Mouse (Mus musculus) brown adipose tissue, adult 24 weeks (tissue): ENCODE data around the gene St3gal5. TPM values are rescaled to one million over a fixed set of nuclear protein-coding genes. Genes with fewer than 3 reads are reported as not detected.

Source experiments
- H3K27ac ChIP-seq: fragments of 200-500 bp; replicated peaks from 2 replicates; pipeline ENCODE4 v1.5.1; 2012; ENCODE audit warnings: low read depth, mild to moderate bottlenecking, low read length
- H3K4me1 ChIP-seq: fragments of 200-500 bp; 2 replicates; pipeline ENCODE4 v1.6.1; 2012; ENCODE audit warnings: low read length, mixed read lengths; ENCODE audit not compliant: control insufficient read depth, insufficient read depth, insufficient read length
- H3K4me3 ChIP-seq: fragments of 200-500 bp; 2 replicates; pipeline ENCODE4 v1.5.1; 2012; ENCODE audit warnings: low read depth, mild to moderate bottlenecking, low read length, moderate library complexity; ENCODE audit not compliant: insufficient read depth
- polyA plus RNA-seq: library from polyadenylated mRNA; stranded (reverse); fragments of >200 nt; gene quantifications from 2 replicates; pipeline ENCODE4 v1.2.4, GENCODE M21; 2012; ENCODE audit not compliant: missing spikeins, insufficient read depth, insufficient read length

St3gal5 gene
- polyA plus RNA-seq, 1 experiment = 69.6 TPM

DNA sequence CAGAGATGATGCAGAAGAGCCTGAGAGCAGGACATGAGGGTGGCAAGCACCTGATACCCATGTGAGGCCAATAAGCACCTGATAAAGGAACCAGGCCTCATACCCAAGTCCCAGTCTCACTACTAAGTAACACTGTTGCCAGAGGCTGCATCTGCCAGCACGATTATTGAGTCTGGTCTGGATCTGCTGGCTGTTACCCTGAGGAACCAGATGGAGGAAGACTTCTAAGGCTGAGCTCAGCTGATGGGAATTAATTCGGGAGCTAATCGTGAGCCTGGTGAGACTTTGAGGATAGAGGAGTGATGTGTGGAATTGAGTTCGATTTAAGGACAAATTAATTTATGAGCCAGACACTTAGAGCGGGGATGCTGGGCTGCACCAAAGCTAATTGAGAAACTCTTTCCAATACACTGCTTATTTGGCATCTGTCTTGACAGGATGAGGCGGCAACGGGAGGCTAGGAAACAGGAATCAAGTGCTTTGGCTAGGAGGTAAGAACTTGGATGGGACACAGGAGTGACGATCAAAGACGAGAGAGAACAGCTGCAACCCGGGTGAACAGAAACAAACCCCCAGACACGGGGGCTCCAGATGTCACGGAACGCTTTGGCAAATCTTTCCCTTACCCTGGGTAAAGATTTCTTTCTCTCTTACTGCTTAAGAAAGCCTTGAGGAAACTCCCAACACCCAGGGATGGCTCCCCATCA is 15.9 kb upstream of the St3gal5 start:
- Histone ChIP-seq H3K4me3 (no peak overlapping the region), H3K27ac (no peak overlapping the region), H3K4me1 (no peaks in the 10 kb centered on the region)

DNA sequence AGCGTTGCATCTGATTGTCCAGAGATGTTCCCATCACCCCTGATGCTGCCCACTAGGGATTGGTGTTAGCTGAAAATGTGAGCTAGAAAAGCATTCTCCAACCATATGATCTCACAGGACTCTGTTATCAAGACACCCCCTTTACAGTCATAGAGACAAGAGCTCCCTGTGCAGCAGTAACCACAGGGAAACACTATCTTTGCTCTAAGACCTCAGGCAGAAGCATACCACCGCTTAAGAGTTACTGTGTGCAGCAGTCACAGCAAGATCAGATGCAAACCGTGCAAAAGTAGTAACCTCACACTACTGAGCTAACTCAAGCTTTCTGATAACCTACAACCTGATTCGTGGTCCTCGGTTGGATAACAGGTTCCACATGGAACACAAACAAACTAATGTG is 10.0 kb upstream of the St3gal5 start:
- no peaks in the 10 kb centered on the region for H3K4me1 ChIP-seq
- H3K4me3 ChIP-seq = no peak overlapping the region
- H3K27ac ChIP-seq = no peak overlapping the region

DNA sequence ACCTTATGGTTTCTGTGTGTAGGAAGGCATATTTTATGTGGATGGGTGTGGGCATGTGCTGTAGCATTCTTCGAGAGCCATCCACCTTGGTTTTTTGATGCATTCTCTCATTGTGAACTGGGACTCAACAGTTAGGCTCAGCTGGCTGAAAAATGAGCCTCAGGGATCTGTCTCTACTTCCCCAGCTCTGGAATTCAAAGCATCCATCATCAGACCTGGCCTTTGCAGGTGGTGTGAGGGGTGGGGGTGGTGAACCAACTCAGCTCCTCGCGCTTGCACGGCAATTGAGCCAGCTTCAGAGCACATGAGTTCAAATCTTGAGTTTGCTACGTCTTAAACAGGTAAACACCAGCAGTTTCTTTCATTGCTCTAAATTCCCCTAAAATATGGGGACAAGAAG is 7.5 kb upstream of the St3gal5 start:
- H3K4me3 ChIP-seq = no peak overlapping the region
- no peaks in the 10 kb centered on the region for H3K4me1 ChIP-seq
- no peak overlapping the region for H3K27ac ChIP-seq

DNA sequence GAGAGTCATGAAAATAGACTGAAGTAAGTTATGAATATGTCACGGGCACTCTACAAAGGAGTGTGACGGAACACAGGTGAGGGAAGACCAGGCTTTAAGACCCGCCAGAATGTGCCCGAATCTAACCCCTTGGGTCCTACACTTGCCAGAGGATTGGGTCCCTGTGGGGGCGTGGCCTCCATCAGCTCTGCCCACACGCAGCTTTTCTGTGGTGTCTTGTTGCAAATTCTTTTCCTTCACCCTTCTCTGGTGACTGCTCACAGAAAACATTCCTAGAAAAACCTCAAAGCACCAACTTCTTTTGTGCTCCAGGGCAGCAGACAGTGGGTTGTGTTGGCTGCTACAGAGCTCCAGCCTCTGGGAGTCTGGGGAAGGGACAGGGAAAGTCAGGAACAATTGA is 6.4 kb upstream of the St3gal5 start:
- no peak overlapping the region for H3K27ac ChIP-seq
- no peak overlapping the region for H3K4me3 ChIP-seq
- H3K4me1 ChIP-seq = no peaks in the 10 kb centered on the region

- Histone ChIP-seq H3K4me3 (no peak overlapping the region), H3K4me1 (no peaks in the 10 kb centered on the region), H3K27ac (no peak overlapping the region)
Measured at GRCm38 (mm10) chr6:72093121-72093520, 4.3 kb upstream of the St3gal5 start.

GRCm38 (mm10) chr6:72096217-72096616 is 1.2 kb upstream of the St3gal5 start:
- Histone ChIP-seq H3K4me1 (no peaks in the 10 kb centered on the region), H3K27ac (no peak overlapping the region), H3K4me3 (no peak overlapping the region)

GRCm38 (mm10) chr6:72096669-72097068 is 723 bp upstream of the St3gal5 start:
- Histone ChIP-seq H3K4me1 (no peaks in the 10 kb centered on the region), H3K27ac (no peak overlapping the region), H3K4me3 (peak overlapping the region; percentile 89)

GRCm38 (mm10) chr6:72098021-72098655 is 746 bp downstream of the St3gal5 start:
- no peaks in the 10 kb centered on the region for H3K4me1 ChIP-seq
- peak overlapping the region; percentile 89 for H3K4me3 ChIP-seq
- no peak overlapping the region for H3K27ac ChIP-seq

GRCm38 (mm10) chr6:72098691-72099090 is 1.3 kb downstream of the St3gal5 start:
- H3K27ac ChIP-seq = no peak overlapping the region
- peak overlapping the region; percentile 9; the same call in 1 of the 2 replicates for H3K4me3 ChIP-seq
- no peaks in the 10 kb centered on the region for H3K4me1 ChIP-seq

- Histone ChIP-seq H3K27ac (no peak overlapping the region), H3K4me1 (no peaks in the 10 kb centered on the region), H3K4me3 (no peak overlapping the region)
Measured at GRCm38 (mm10) chr6:72099281-72099680, 1.9 kb downstream of the St3gal5 start.

DNA sequence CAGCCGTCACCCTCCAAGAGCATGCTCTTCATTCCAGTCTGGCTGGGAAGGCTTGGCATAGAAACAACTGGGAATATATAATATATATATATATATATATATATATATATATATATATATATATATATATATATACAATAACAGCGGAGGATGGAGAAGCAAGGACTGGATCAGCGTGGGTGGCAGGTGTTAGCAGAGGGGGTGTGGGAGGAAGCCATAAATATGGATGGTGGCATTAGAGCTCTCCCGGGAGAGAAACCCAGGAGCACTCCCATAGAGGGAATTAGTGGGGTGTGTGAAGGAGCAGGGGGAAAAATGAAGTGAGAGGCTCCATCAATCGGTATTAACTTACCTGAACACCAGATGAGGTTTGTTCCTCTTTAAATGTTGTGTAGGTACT is 2.8 kb downstream of the St3gal5 start:
- H3K27ac ChIP-seq = no peak overlapping the region
- no peaks in the 10 kb centered on the region for H3K4me1 ChIP-seq
- H3K4me3 ChIP-seq = no peak overlapping the region

GRCm38 (mm10) chr6:72100939-72101338 is 3.5 kb downstream of the St3gal5 start:
- Histone ChIP-seq H3K4me3 (no peak overlapping the region), H3K27ac (no peak overlapping the region), H3K4me1 (no peaks in the 10 kb centered on the region)

- no peak overlapping the region for H3K27ac ChIP-seq
- H3K4me3 ChIP-seq = no peak overlapping the region
- H3K4me1 ChIP-seq = no peaks in the 10 kb centered on the region
Measured at GRCm38 (mm10) chr6:72101386-72101785, 4.0 kb downstream of the St3gal5 start.

GRCm38 (mm10) chr6:72102066-72102465 is 4.7 kb downstream of the St3gal5 start:
- Histone ChIP-seq H3K27ac (no peak overlapping the region), H3K4me1 (no peaks in the 10 kb centered on the region), H3K4me3 (no peak overlapping the region)

- H3K27ac ChIP-seq = no peak overlapping the region
Measured at GRCm38 (mm10) chr6:72104534-72104933, 7.1 kb downstream of the St3gal5 start.

More at GRCm38 (mm10) chr6:72104534-72104933, 7.1 kb downstream of the St3gal5 start:
- Histone ChIP-seq H3K4me3 (no peak overlapping the region), H3K4me1 (peaks cover 5% of the 10 kb centered on the region)
